Mouse (Mus musculus): ENCODE results near the gene Sel1l3. TPM values are rescaled to one million over a fixed set of nuclear protein-coding genes. Genes with fewer than 3 reads are reported as not detected.

The Sel1l3 gene
- total and polyA plus RNA-seq, 3 experiments, result 0.86 to 1.6 (median 1.5) TPM

- no peaks in the 10 kb centered on the region for H3K36me3 ChIP-seq (ENCODE audit: control insufficient read depth, insufficient read depth, low read length)
- H3K9ac ChIP-seq (ENCODE audit: low read depth, low read length), result no peak overlapping the region
- intact Hi-C loops (cut with DNase I), result no loop called here
- H3K4me1 ChIP-seq (ENCODE audit: control insufficient read depth, insufficient read depth, low read length), result no peaks in the 10 kb centered on the region
- no peak overlapping the region for H3K4me3 ChIP-seq
- TF ChIP-seq POLR2A (IDR thresholded peaks at IDR 0.05; ENCODE audit: insufficient read depth, low read depth, low read length) (no peak), EP300 (IDR thresholded peaks at IDR 0.05; ENCODE audit: insufficient read depth, low read depth, low read length) (no peak), CTCF (IDR thresholded peaks at IDR 0.05) (no peak)
- H3K79me2 ChIP-seq (replicated peaks; ENCODE audit: control insufficient read depth, insufficient read depth, low read length), result no peaks in the 10 kb centered on the region
- 48% methylated on average over 2 of the region's 2 CpGs for WGBS
- no peaks in the 10 kb centered on the region for H3K27me3 ChIP-seq (ENCODE audit: control insufficient read depth, insufficient read depth, low read length)
- no peak for DNase-seq
- no peak overlapping the region for H3K27ac ChIP-seq
These were observed 27.4 kb upstream of the Sel1l3 start for GRCm38 (mm10) chr5:53241109-53241508.

GRCm38 (mm10) chr5:53239831-53240440 is 26.2 kb upstream of the Sel1l3 start:
- WGBS, result 48% methylated on average over 11 of the region's 11 CpGs
- no peak overlapping the region for H3K4me3 ChIP-seq
- H3K79me2 ChIP-seq (replicated peaks; ENCODE audit: control insufficient read depth, insufficient read depth, low read length), result no peaks in the 10 kb centered on the region
- no peaks in the 10 kb centered on the region for H3K27me3 ChIP-seq (ENCODE audit: control insufficient read depth, insufficient read depth, low read length)
- no peaks in the 10 kb centered on the region for H3K36me3 ChIP-seq (ENCODE audit: control insufficient read depth, insufficient read depth, low read length)
- intact Hi-C loops (cut with DNase I), result no loop called here
- H3K4me1 ChIP-seq (ENCODE audit: control insufficient read depth, insufficient read depth, low read length), result no peaks in the 10 kb centered on the region
- no peak for TF ChIP-seq CTCF (IDR thresholded peaks at IDR 0.05)
- H3K27ac ChIP-seq, result no peak overlapping the region
- no peak overlapping the region for H3K9ac ChIP-seq (ENCODE audit: low read depth, low read length)
- DNase-seq, result no peak

GRCm38 (mm10) chr5:53239189-53239588 is 25.5 kb upstream of the Sel1l3 start:
- Histone ChIP-seq H3K27me3 (ENCODE audit: control insufficient read depth, insufficient read depth, low read length) (no peaks in the 10 kb centered on the region), H3K36me3 (ENCODE audit: control insufficient read depth, insufficient read depth, low read length) (no peaks in the 10 kb centered on the region), H3K9ac (ENCODE audit: low read depth, low read length) (no peak overlapping the region), H3K4me3 (no peak overlapping the region), H3K27ac (no peak overlapping the region), H3K79me2 (replicated peaks; ENCODE audit: control insufficient read depth, insufficient read depth, low read length) (no peaks in the 10 kb centered on the region), H3K4me1 (ENCODE audit: control insufficient read depth, insufficient read depth, low read length) (no peaks in the 10 kb centered on the region)
- WGBS, result 90% methylated on average over 7 of the region's 7 CpGs
- no peak for DNase-seq
- no peak for TF ChIP-seq POLR2A (IDR thresholded peaks at IDR 0.05; ENCODE audit: insufficient read depth, low read depth, low read length)
- TF ChIP-seq CTCF (IDR thresholded peaks at IDR 0.05), result no peak
- no peak for TF ChIP-seq EP300 (IDR thresholded peaks at IDR 0.05; ENCODE audit: insufficient read depth, low read depth, low read length)
- intact Hi-C loops (cut with DNase I), result no loop called here

GRCm38 (mm10) chr5:53238761-53239160 is 25.0 kb upstream of the Sel1l3 start:
- no peak overlapping the region for H3K9ac ChIP-seq (ENCODE audit: low read depth, low read length)
- WGBS, result 70% methylated on average over 7 of the region's 7 CpGs
- H3K4me3 ChIP-seq, result no peak overlapping the region
- no peak for DNase-seq
- TF ChIP-seq POLR2A (IDR thresholded peaks at IDR 0.05; ENCODE audit: insufficient read depth, low read depth, low read length) (no peak), EP300 (IDR thresholded peaks at IDR 0.05; ENCODE audit: insufficient read depth, low read depth, low read length) (no peak), CTCF (IDR thresholded peaks at IDR 0.05) (no peak)
- H3K27me3 ChIP-seq (ENCODE audit: control insufficient read depth, insufficient read depth, low read length), result no peaks in the 10 kb centered on the region
- no peak overlapping the region for H3K27ac ChIP-seq
- H3K36me3 ChIP-seq (ENCODE audit: control insufficient read depth, insufficient read depth, low read length), result no peaks in the 10 kb centered on the region
- no peaks in the 10 kb centered on the region for H3K4me1 ChIP-seq (ENCODE audit: control insufficient read depth, insufficient read depth, low read length)
- H3K79me2 ChIP-seq (replicated peaks; ENCODE audit: control insufficient read depth, insufficient read depth, low read length), result no peaks in the 10 kb centered on the region
- intact Hi-C loops (cut with DNase I), result no loop called here

- DNase-seq, result no peak
- Histone ChIP-seq H3K36me3 (ENCODE audit: control insufficient read depth, insufficient read depth, low read length) (no peaks in the 10 kb centered on the region), H3K9ac (ENCODE audit: low read depth, low read length) (no peak overlapping the region), H3K27ac (no peak overlapping the region), H3K4me1 (ENCODE audit: control insufficient read depth, insufficient read depth, low read length) (no peaks in the 10 kb centered on the region), H3K27me3 (ENCODE audit: control insufficient read depth, insufficient read depth, low read length) (no peaks in the 10 kb centered on the region), H3K4me3 (no peak overlapping the region), H3K79me2 (replicated peaks; ENCODE audit: control insufficient read depth, insufficient read depth, low read length) (no peaks in the 10 kb centered on the region)
- intact Hi-C loops (cut with DNase I), result no loop called here
- 77% methylated on average over 8 of the region's 8 CpGs for WGBS
- TF ChIP-seq CTCF (IDR thresholded peaks at IDR 0.05) (no peak), EP300 (IDR thresholded peaks at IDR 0.05; ENCODE audit: insufficient read depth, low read depth, low read length) (no peak), POLR2A (IDR thresholded peaks at IDR 0.05; ENCODE audit: insufficient read depth, low read depth, low read length) (no peak)
These were observed 23.0 kb upstream of the Sel1l3 start for GRCm38 (mm10) chr5:53236749-53237148.

GRCm38 (mm10) chr5:53236136-53236535 is 22.4 kb upstream of the Sel1l3 start:
- H3K4me1 ChIP-seq (ENCODE audit: control insufficient read depth, insufficient read depth, low read length), result no peaks in the 10 kb centered on the region
- no peak overlapping the region for H3K27ac ChIP-seq
- 16% methylated on average over 5 of the region's 5 CpGs for WGBS
- no peak overlapping the region for H3K9ac ChIP-seq (ENCODE audit: low read depth, low read length)
- no peaks in the 10 kb centered on the region for H3K27me3 ChIP-seq (ENCODE audit: control insufficient read depth, insufficient read depth, low read length)
- H3K36me3 ChIP-seq (ENCODE audit: control insufficient read depth, insufficient read depth, low read length), result no peaks in the 10 kb centered on the region
- no peaks in the 10 kb centered on the region for H3K79me2 ChIP-seq (replicated peaks; ENCODE audit: control insufficient read depth, insufficient read depth, low read length)
- DNase-seq, result peak in 1 of 2 experiments; percentile 26
- no peak overlapping the region for H3K4me3 ChIP-seq
- intact Hi-C loops (cut with DNase I), result no loop called here
- no peak for TF ChIP-seq EP300 (IDR thresholded peaks at IDR 0.05; ENCODE audit: insufficient read depth, low read depth, low read length)
- TF ChIP-seq CTCF (IDR thresholded peaks at IDR 0.05), result no peak
- TF ChIP-seq POLR2A (IDR thresholded peaks at IDR 0.05; ENCODE audit: insufficient read depth, low read depth, low read length), result no peak
